Mouse (Mus musculus) stomach, postnatal 0 days (tissue): ENCODE measurements around the gene Vangl2.

Source experiments
- CTCF ChIP-seq: IDR thresholded peaks from 2 replicates; pipeline ENCODE4 v1.5.1; 2016; ENCODE audit warnings: antibody characterized with exemption, low read depth, mild to moderate bottlenecking, moderate library complexity
- EP300 ChIP-seq: optimal IDR thresholded peaks from 2 replicates; pipeline ENCODE3; 2016; ENCODE audit warnings: antibody characterized with exemption

DNA sequence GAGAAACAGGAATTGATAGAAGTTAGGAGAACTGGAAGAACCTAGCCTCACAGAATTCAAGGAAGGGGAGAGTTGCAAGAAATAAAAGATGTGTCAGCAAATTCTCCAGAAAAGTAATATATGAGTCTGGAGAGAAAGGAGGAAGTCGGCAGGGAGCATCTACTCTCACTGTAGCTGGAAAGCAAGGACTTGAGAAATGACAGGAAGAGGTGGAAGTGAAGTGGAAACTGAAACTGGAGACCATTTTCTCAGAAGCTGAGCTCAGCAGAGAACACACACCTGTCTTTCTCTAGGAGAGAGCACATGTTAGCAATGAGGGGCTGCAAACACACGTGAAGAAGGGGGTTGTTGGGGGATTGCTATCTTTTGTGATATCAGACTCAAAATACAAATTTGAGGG, 70.8 kb downstream of the Vangl2 start:
- no peak for TF ChIP-seq EP300
- no peak for TF ChIP-seq CTCF
